Mouse (Mus musculus) hindbrain, embryonic 10.5 days (tissue): ENCODE data around the gene Fstl3. TPM values are rescaled to one million over a fixed set of nuclear protein-coding genes. Genes with fewer than 3 reads are reported as not detected.

Experiments
- DNase-seq: peaks from one replicate; pipeline ENCODE4 v3.0.0-alpha.2; 2017; ENCODE audit warnings: low spot score
- H3K27ac ChIP-seq: fragments of 300-500 bp; sonication (generic); 2 replicates; pipeline ENCODE4 v1.5.1; 2016; ENCODE audit warnings: mild to moderate bottlenecking, moderate library complexity
- H3K27me3 ChIP-seq: fragments of 300-500 bp; sonication (generic); 2 replicates; pipeline ENCODE4 v1.6.1; 2016; ENCODE audit warnings: mild to moderate bottlenecking; ENCODE audit not compliant: poor library complexity, insufficient read depth, severe bottlenecking
- H3K36me3 ChIP-seq: fragments of 300-500 bp; sonication (generic); 2 replicates; pipeline ENCODE4 v1.6.1; 2016; ENCODE audit warnings: mild to moderate bottlenecking, moderate library complexity
- H3K4me1 ChIP-seq: fragments of 300-500 bp; sonication (generic); replicated peaks from 2 replicates; pipeline ENCODE4 v1.6.1; 2016; ENCODE audit warnings: mild to moderate bottlenecking
- H3K4me3 ChIP-seq: fragments of 300-500 bp; sonication (generic); 2 replicates; pipeline ENCODE4 v1.5.1; 2016; ENCODE audit warnings: mild to moderate bottlenecking, moderate library complexity
- H3K9me3 ChIP-seq: fragments of 300-500 bp; sonication (generic); 2 replicates; pipeline ENCODE4 v1.6.1; 2016; ENCODE audit warnings: mild to moderate bottlenecking, moderate library complexity
- WGBS: fragments of 180-500 bp; shearing (Covaris S2); methylation state at CpG from one replicate; pipeline ENCODE4 v1.1.7; 2016; 5-methylcytosine and 5-hydroxymethylcytosine counted together
- polyA plus RNA-seq: library from polyadenylated mRNA; unstranded; fragments of >200 nt; fragmentation: Nextera tagmentation; extraction: Ambion mirVana; gene quantifications from 2 replicates; pipeline ENCODE4 v1.2.1, GENCODE M21; 2016

The Fstl3 gene
- polyA plus RNA-seq, 1 experiment from 2014 or later, result 1.7 TPM

GRCm38 (mm10) chr10:79780664-79781015, 3.6 kb downstream of the Fstl3 start:
- Histone ChIP-seq H3K4me3 (peak overlapping the region; percentile 53), H3K27me3 (peaks cover 89% of the 10 kb centered on the region), H3K4me1 (peaks cover 47% of the 10 kb centered on the region), H3K36me3 (no peaks in the 10 kb centered on the region), H3K27ac (0 out of 2 replicates have a peak overlapping the region, but pooled peaks have one; percentile 54), H3K9me3 (no peaks in the 10 kb centered on the region)
- 2% methylated on average over 13 of the region's 13 CpGs for WGBS
- DNase-seq, result no peak

- H3K27me3 ChIP-seq, result peaks cover 86% of the 10 kb centered on the region
- H3K4me1 ChIP-seq, result peaks cover 47% of the 10 kb centered on the region
- DNase-seq, result no peak
- no peaks in the 10 kb centered on the region for H3K36me3 ChIP-seq
- H3K9me3 ChIP-seq, result no peaks in the 10 kb centered on the region
- H3K4me3 ChIP-seq, result peak overlapping the region; percentile 53
- 32% methylated on average over 21 of the region's 21 CpGs for WGBS
- H3K27ac ChIP-seq, result no peak overlapping the region
Observed at GRCm38 (mm10) chr10:79781139-79781538, 4.1 kb downstream of the Fstl3 start.

GRCm38 (mm10) chr10:79781956-79782355, 4.9 kb downstream of the Fstl3 start:
- Histone ChIP-seq H3K27ac (no peak overlapping the region), H3K9me3 (no peaks in the 10 kb centered on the region), H3K36me3 (no peaks in the 10 kb centered on the region), H3K4me1 (peaks cover 44% of the 10 kb centered on the region), H3K27me3 (peaks cover 78% of the 10 kb centered on the region), H3K4me3 (no peak overlapping the region)
- WGBS, result 53% methylated on average over 5 of the region's 5 CpGs
- no peak for DNase-seq

GRCm38 (mm10) chr10:79783050-79783449, 6.0 kb downstream of the Fstl3 start:
- H3K4me1 ChIP-seq, result peaks cover 33% of the 10 kb centered on the region
- no peaks in the 10 kb centered on the region for H3K36me3 ChIP-seq
- DNase-seq, result no peak
- no peak overlapping the region for H3K27ac ChIP-seq
- H3K4me3 ChIP-seq, result no peak overlapping the region
- peaks cover 67% of the 10 kb centered on the region for H3K27me3 ChIP-seq
- WGBS, result 67% methylated on average over 7 of the region's 7 CpGs
- no peaks in the 10 kb centered on the region for H3K9me3 ChIP-seq

GRCm38 (mm10) chr10:79783920-79784800, 7.1 kb downstream of the Fstl3 start:
- no peak overlapping the region for H3K4me3 ChIP-seq
- 0 out of 2 replicates have a peak overlapping the region, but pooled peaks have one; percentile 14 for H3K27ac ChIP-seq
- no peaks in the 10 kb centered on the region for H3K9me3 ChIP-seq
- DNase-seq, result no peak
- 36% methylated on average over 27 of the region's 27 CpGs for WGBS
- H3K36me3 ChIP-seq, result no peaks in the 10 kb centered on the region
- peaks cover 56% of the 10 kb centered on the region for H3K27me3 ChIP-seq
- peaks cover 25% of the 10 kb centered on the region for H3K4me1 ChIP-seq

GRCm38 (mm10) chr10:79788386-79789158, 11.5 kb downstream of the Fstl3 start:
- DNase-seq, result peak; percentile 81
- Histone ChIP-seq H3K27ac (no peak overlapping the region), H3K27me3 (peaks cover 15% of the 10 kb centered on the region), H3K4me3 (no peak overlapping the region), H3K9me3 (no peaks in the 10 kb centered on the region), H3K4me1 (peaks cover 17% of the 10 kb centered on the region), H3K36me3 (no peaks in the 10 kb centered on the region)
- WGBS, result 39% methylated on average over 7 of the region's 7 CpGs

GRCm38 (mm10) chr10:79789581-79789980, 12.5 kb downstream of the Fstl3 start:
- H3K4me3 ChIP-seq, result no peak overlapping the region
- H3K36me3 ChIP-seq, result no peaks in the 10 kb centered on the region
- peaks cover 21% of the 10 kb centered on the region for H3K4me1 ChIP-seq
- WGBS, result 70% methylated on average over 2 of the region's 2 CpGs
- no peaks in the 10 kb centered on the region for H3K9me3 ChIP-seq
- H3K27me3 ChIP-seq, result peaks cover 7% of the 10 kb centered on the region
- no peak for DNase-seq
- no peak overlapping the region for H3K27ac ChIP-seq

- no peak within 1 kb of the TSS for H3K27ac ChIP-seq
- H3K4me3 ChIP-seq, result no peak within 1 kb of the TSS
- 87% methylated on average over 4 of the region's 4 CpGs for WGBS
- no peaks in the 10 kb centered on the region; the same call in 1 of the 2 replicates for H3K27me3 ChIP-seq
- DNase-seq, result no peak
- H3K9me3 ChIP-seq, result no peaks in the 10 kb centered on the region
- H3K4me1 ChIP-seq, result peaks cover 30% of the 10 kb centered on the region
- H3K36me3 ChIP-seq, result peaks cover 3% of the 10 kb centered on the region
Observed at GRCm38 (mm10) chr10:79790861-79791260, 13.8 kb downstream of the Fstl3 start, which contains the start of gene Prss57. Prss57 (minus strand) TSS chr10:79790961.

GRCm38 (mm10) chr10:79792339-79793040, 15.4 kb downstream of the Fstl3 start:
- WGBS, result 80% methylated on average over 5 of the region's 5 CpGs
- Histone ChIP-seq H3K27ac (peak overlapping the region; percentile 99; the same call in 1 of the 2 replicates), H3K36me3 (peaks cover 6% of the 10 kb centered on the region), H3K4me3 (peak overlapping the region; percentile 96; the same call in 1 of the 2 replicates), H3K9me3 (no peaks in the 10 kb centered on the region), H3K27me3 (no peaks in the 10 kb centered on the region; the same call in 1 of the 2 replicates), H3K4me1 (peaks cover 38% of the 10 kb centered on the region)
- DNase-seq, result no peak

- H3K27me3 ChIP-seq, result no peaks in the 10 kb centered on the region
- 5% methylated on average over 51 of the region's 51 CpGs for WGBS
- peak within 1 kb of the TSS; percentile 99 for H3K27ac ChIP-seq
- peak within 1 kb of the TSS; percentile 96 for H3K4me3 ChIP-seq
- no peaks in the 10 kb centered on the region for H3K9me3 ChIP-seq
- H3K36me3 ChIP-seq, result peaks cover 7% of the 10 kb centered on the region
- DNase-seq, result peak; percentile 82
- peaks cover 44% of the 10 kb centered on the region for H3K4me1 ChIP-seq
Observed at GRCm38 (mm10) chr10:79793051-79793737, 16.1 kb downstream of the Fstl3 start, which contains the start of gene Palm. Palm (plus strand) TSS chr10:79793572.

GRCm38 (mm10) chr10:79793738-79794490, 16.8 kb downstream of the Fstl3 start:
- peaks cover 10% of the 10 kb centered on the region for H3K36me3 ChIP-seq
- peaks cover 48% of the 10 kb centered on the region for H3K4me1 ChIP-seq
- WGBS, result 3% methylated on average over 38 of the region's 38 CpGs
- peak overlapping the region; percentile 99 for H3K27ac ChIP-seq
- peak overlapping the region; percentile 96 for H3K4me3 ChIP-seq
- H3K27me3 ChIP-seq, result no peaks in the 10 kb centered on the region
- DNase-seq, result peak; percentile 69
- H3K9me3 ChIP-seq, result no peaks in the 10 kb centered on the region
